Comparison of ENCODE assay signal across 8 mouse cellular contexts in the genomic region with DNA sequence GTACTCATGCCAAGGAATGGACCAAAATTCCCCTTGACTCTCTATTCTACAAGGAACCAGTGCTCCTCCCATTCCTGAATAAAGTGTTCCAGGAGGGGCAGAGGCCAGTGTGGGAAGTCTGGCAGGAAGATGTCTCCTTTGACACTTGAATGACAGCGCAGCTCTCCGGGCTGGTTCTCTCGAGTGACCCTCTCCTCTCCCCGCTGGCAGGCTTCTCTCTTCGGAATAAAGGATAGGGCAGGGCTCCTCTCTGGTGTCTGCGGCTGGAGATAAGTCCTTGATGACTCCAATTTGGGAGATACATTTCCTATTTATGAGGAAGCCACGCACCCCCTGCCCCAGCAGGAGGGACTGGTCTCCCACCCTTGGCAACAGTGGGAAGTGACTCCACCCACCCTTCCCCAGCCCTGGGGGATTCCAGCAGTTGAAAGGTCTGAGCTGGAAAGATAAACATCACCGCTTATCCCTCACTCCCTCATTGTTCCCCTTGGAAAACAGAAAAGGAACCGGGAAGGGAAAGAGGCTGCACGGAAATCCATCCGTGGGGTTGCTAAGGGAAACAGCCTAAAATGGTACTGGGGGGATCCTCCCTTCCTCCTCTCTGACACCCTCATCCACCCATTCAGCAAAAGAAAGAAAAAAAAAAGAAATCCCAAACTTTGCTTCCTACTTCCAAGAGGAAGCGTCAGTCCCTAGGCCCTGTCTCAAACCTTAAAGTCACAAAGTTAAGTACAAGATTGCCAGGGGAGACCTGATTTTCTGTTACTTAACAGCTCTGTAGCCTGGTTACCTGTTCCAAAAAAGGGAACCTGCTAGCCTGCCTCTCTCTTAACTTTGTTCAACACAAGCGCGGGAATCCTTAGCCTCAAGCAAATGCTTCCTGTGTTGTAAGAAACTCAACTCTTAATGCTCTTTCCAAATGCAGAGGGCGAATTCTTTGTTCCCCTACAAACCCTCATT. TPM values are rescaled to one million over a fixed set of nuclear protein-coding genes. Genes with fewer than 3 reads are reported as not detected.
DNase-seq lines count a peak whose midpoint lies in the region; ATAC-seq and TF ChIP-seq lines count a peak whose summit lies in the region.

No protein-coding gene starts in this region.

- 25% methylated on average over 15 of the region's 15 CpGs for WGBS in intestine, embryonic 15.5 days
- 15% methylated on average over 15 of the region's 15 CpGs for WGBS in liver, embryonic 15.5 days (ENCODE audit: insufficient replicate concordance)
- 20% methylated on average over 15 of the region's 15 CpGs for WGBS in neural tube, embryonic 13.5 days

- no peak for TF ChIP-seq CTCF in gastrocnemius, adult 2 months (IDR thresholded peaks at IDR 0.05)

- no peaks in the 10 kb centered on the region for H3K9me3 ChIP-seq in intestine, embryonic 15.5 days
- no peaks in the 10 kb centered on the region for H3K9me3 ChIP-seq in liver, embryonic 15.5 days (replicated peaks)
- no peaks in the 10 kb centered on the region for H3K9me3 ChIP-seq in neural tube, embryonic 13.5 days

- H3K27ac ChIP-seq in gastrocnemius, adult 2 months = peak overlapping the region; percentile 74
- H3K27ac ChIP-seq in intestine, embryonic 15.5 days = peak overlapping the region; percentile 78
- no peak overlapping the region for H3K27ac ChIP-seq in liver, embryonic 15.5 days (replicated peaks)
- no peak overlapping the region for H3K27ac ChIP-seq in neural tube, embryonic 13.5 days (replicated peaks)

- peak; percentile 41; the same call in 1 of the 2 replicates for ATAC-seq in intestine, embryonic 15.5 days
- peak; percentile 28 for ATAC-seq in liver, embryonic 15.5 days (ENCODE audit: insufficient read depth)
- no peak for ATAC-seq in neural tube, embryonic 13.5 days (ENCODE audit: low read depth)

- intact Hi-C loops in gastrocnemius, adult 2 months (cut with DNase I) = no loop called here

- peak; percentile 14 for DNase-seq in ovary, postnatal 36 days (ENCODE audit: low spot score)
- DNase-seq in ovary, postnatal 10 days (ENCODE audit: low spot score) = no peak
- peak; percentile 39 for DNase-seq in gastrocnemius, adult 2 months
- no peak for DNase-seq in thymus, postnatal 36 days
- DNase-seq in c-Kit-positive CD71-positive TER-119-positive erythroid progenitor cells, embryonic 14.5 days (ENCODE audit: low spot score) = no peak

- H3K36me3 ChIP-seq in intestine, embryonic 15.5 days = no peaks in the 10 kb centered on the region
- no peaks in the 10 kb centered on the region for H3K36me3 ChIP-seq in liver, embryonic 15.5 days (replicated peaks)
- no peaks in the 10 kb centered on the region for H3K36me3 ChIP-seq in neural tube, embryonic 13.5 days

- H3K4me2 ChIP-seq in intestine, embryonic 15.5 days (replicated peaks) = peak overlapping the region; percentile 32
- H3K4me2 ChIP-seq in liver, embryonic 15.5 days = 0 out of 2 replicates have a peak overlapping the region, but pooled peaks have one; percentile 16
- H3K4me2 ChIP-seq in neural tube, embryonic 13.5 days = peak overlapping the region; percentile 6; the same call in 1 of the 2 replicates

- H3K9ac ChIP-seq in intestine, embryonic 15.5 days = no peak overlapping the region
- H3K9ac ChIP-seq in liver, embryonic 15.5 days = no peak overlapping the region
- H3K9ac ChIP-seq in neural tube, embryonic 13.5 days = no peak overlapping the region

- H3K27me3 ChIP-seq in intestine, embryonic 15.5 days (replicated peaks) = no peaks in the 10 kb centered on the region
- H3K27me3 ChIP-seq in liver, embryonic 15.5 days = no peaks in the 10 kb centered on the region
- no peaks in the 10 kb centered on the region for H3K27me3 ChIP-seq in neural tube, embryonic 13.5 days

- peak overlapping the region; percentile 39 for H3K4me3 ChIP-seq in gastrocnemius, adult 2 months
- no peak overlapping the region for H3K4me3 ChIP-seq in intestine, embryonic 15.5 days (replicated peaks)
- no peak overlapping the region for H3K4me3 ChIP-seq in liver, embryonic 15.5 days (replicated peaks)
- H3K4me3 ChIP-seq in neural tube, embryonic 13.5 days = no peak overlapping the region

- H3K4me1 ChIP-seq in intestine, embryonic 15.5 days (replicated peaks) = peaks cover 28% of the 10 kb centered on the region
- H3K4me1 ChIP-seq in liver, embryonic 15.5 days (replicated peaks) = peaks cover 5% of the 10 kb centered on the region; the same call in 1 of the 2 replicates
- peaks cover 26% of the 10 kb centered on the region for H3K4me1 ChIP-seq in neural tube, embryonic 13.5 days (replicated peaks)

RNA-seq across cellular contexts. Expression of gene Cfap161, which starts 15.7 kb away (rescaled TPM):
- not detected for total RNA-seq in gastrocnemius, adult 2 months (2021)
- polyA plus RNA-seq in intestine, embryonic 15.5 days (2015; fragmentation: Nextera tagmentation; extraction: Ambion mirVana) = 0.13 TPM in 1 of 2 replicates, not detected in the other
- polyA plus RNA-seq in liver, embryonic 15.5 days (2015; fragmentation: Nextera tagmentation; extraction: Ambion mirVana) = not detected in 2 replicates
- polyA plus RNA-seq in neural tube, embryonic 13.5 days (2015; fragmentation: Nextera tagmentation; extraction: Ambion mirVana) = 0.33 TPM in 1 of 2 replicates, not detected in the other

Comparison
In these comparisons a context has a peak if more than half of its experiments do, and no peak if none do; other contexts are left out.
1. DNase-seq: peak in ovary, postnatal 36 days (single experiment) and gastrocnemius, adult 2 months (single experiment); none in ovary, postnatal 10 days (single experiment), thymus, postnatal 36 days (0 of 2) and c-Kit-positive CD71-positive TER-119-positive erythroid progenitor cells, embryonic 14.5 days (single experiment).
2. H3K27ac ChIP-seq: peak in gastrocnemius, adult 2 months (single experiment) and intestine, embryonic 15.5 days (single experiment); none in liver, embryonic 15.5 days (single experiment) and neural tube, embryonic 13.5 days (single experiment).
3. Peak in every context shown above with its lines, with median percentiles within 50 percentile points of each other: H3K4me2 ChIP-seq.